Mouse (Mus musculus): Measurements from ENCODE around the gene Eng.

The Eng gene

GRCm38 (mm10) chr2:32624111-32624748 is 22.2 kb upstream of the Eng start:
- DNase-seq (ENCODE audit: low spot score), result no peak

GRCm38 (mm10) chr2:32625212-32625872 is 21.1 kb upstream of the Eng start:
- no peak for DNase-seq (ENCODE audit: low spot score)

- DNase-seq (ENCODE audit: low spot score), result no peak
These were observed 20.3 kb upstream of the Eng start for GRCm38 (mm10) chr2:32625873-32626694.

GRCm38 (mm10) chr2:32627266-32628043 is 18.9 kb upstream of the Eng start:
- no peak for DNase-seq (ENCODE audit: low spot score)

GRCm38 (mm10) chr2:32628044-32628550 is 18.3 kb upstream of the Eng start:
- no peak for DNase-seq (ENCODE audit: low spot score)

GRCm38 (mm10) chr2:32628729-32629128 is 17.7 kb upstream of the Eng start:
- no peak for DNase-seq (ENCODE audit: low spot score)

GRCm38 (mm10) chr2:32629276-32629976 is 17.0 kb upstream of the Eng start:
- no peak for DNase-seq (ENCODE audit: low spot score)

GRCm38 (mm10) chr2:32630036-32630435 is 16.4 kb upstream of the Eng start:
- no peak for DNase-seq (ENCODE audit: low spot score)

- no peak for DNase-seq (ENCODE audit: low spot score)
These were observed 15.3 kb upstream of the Eng start for GRCm38 (mm10) chr2:32631046-32631445.

GRCm38 (mm10) chr2:32631737-32632394 is 14.5 kb upstream of the Eng start:
- peak; percentile 75 for DNase-seq (ENCODE audit: low spot score)

GRCm38 (mm10) chr2:32633660-32634059 is 12.7 kb upstream of the Eng start:
- DNase-seq (ENCODE audit: low spot score), result no peak

- no peak for DNase-seq (ENCODE audit: low spot score)
These were observed 11.9 kb upstream of the Eng start for GRCm38 (mm10) chr2:32634277-32635105.

GRCm38 (mm10) chr2:32636617-32637016 is 9.8 kb upstream of the Eng start:
- DNase-seq (ENCODE audit: low spot score), result no peak

GRCm38 (mm10) chr2:32637778-32638281 is 8.6 kb upstream of the Eng start:
- peak; percentile 64 for DNase-seq (ENCODE audit: low spot score)

GRCm38 (mm10) chr2:32639632-32640031 is 6.8 kb upstream of the Eng start:
- no peak for DNase-seq (ENCODE audit: low spot score)

- DNase-seq (ENCODE audit: low spot score), result no peak
These were observed 5.8 kb upstream of the Eng start for GRCm38 (mm10) chr2:32640550-32641051.

- DNase-seq (ENCODE audit: low spot score), result no peak
These were observed 4.6 kb upstream of the Eng start for GRCm38 (mm10) chr2:32641810-32642209.

GRCm38 (mm10) chr2:32642813-32643212 is 3.6 kb upstream of the Eng start:
- no peak for DNase-seq (ENCODE audit: low spot score)

GRCm38 (mm10) chr2:32644083-32644482 is 2.3 kb upstream of the Eng start:
- DNase-seq (ENCODE audit: low spot score), result no peak
